Mouse (Mus musculus): Measurements from ENCODE around the gene Tbc1d8b. TPM values are rescaled to one million over a fixed set of nuclear protein-coding genes. Genes with fewer than 3 reads are reported as not detected.

Tbc1d8b gene
- polyA plus RNA-seq, 1 experiment from 2014 or later: 1.1 TPM

GRCm38 (mm10) chrX:139783045-139783422 is 98.2 kb downstream of the Tbc1d8b start:
- Histone ChIP-seq H3K4me3 (no peak overlapping the region), H3K27ac (no peak overlapping the region), H3K27me3 (ENCODE audit: poor library complexity, severe bottlenecking) (peaks cover 92% of the 10 kb centered on the region), H3K36me3 (replicated peaks) (no peaks in the 10 kb centered on the region), H3K4me1 (peaks cover 14% of the 10 kb centered on the region), H3K9me3 (no peaks in the 10 kb centered on the region)
- DNase-seq (ENCODE audit: extremely low spot score, low spot score): no peak
- WGBS: 36% methylated on average over 3 of the region's 3 CpGs

GRCm38 (mm10) chrX:139785764-139786163 is 101.0 kb downstream of the Tbc1d8b start:
- Histone ChIP-seq H3K4me3 (no peak overlapping the region), H3K27me3 (ENCODE audit: poor library complexity, severe bottlenecking) (peaks cover 86% of the 10 kb centered on the region), H3K27ac (no peak overlapping the region), H3K9me3 (no peaks in the 10 kb centered on the region), H3K4me1 (peaks cover 14% of the 10 kb centered on the region), H3K36me3 (replicated peaks) (no peaks in the 10 kb centered on the region)
- DNase-seq (ENCODE audit: extremely low spot score, low spot score): no peak
- 16% methylated on average over 1 of the region's 1 CpGs for WGBS

DNA sequence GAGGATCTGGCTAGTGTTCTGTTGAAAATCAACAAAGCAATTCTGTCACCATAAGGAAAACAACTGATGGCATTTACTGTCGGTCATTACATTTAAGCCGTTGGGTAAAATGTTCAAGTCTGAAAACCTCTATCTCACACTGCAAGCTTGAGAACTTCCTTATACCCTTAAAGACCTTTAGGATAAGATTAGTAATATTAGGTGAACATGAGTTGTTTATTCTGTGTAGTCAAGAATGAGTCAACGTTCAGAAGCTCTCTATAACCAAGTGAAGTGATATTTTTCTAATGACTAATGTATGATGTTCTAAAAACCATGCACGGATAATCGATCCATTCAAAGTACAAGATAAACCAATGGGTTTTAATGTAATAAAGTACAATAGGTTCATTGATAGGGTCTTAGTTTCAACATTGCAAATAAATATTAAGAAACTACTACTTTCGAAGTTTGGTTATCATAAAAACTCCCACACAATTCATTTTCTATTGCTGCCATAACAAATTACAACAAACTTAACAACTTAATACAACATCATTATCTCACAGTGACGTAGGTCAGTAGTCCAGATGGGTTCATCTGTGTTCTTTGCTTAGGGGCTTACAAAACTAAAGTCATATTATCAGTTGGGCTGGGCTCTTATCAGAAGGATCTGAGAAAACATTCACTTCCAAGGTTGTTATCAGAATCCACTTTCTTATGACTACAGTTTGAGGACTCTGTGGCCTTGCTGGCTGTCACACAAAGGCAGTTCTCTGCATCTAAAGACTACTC is 109.5 kb downstream of the Tbc1d8b start:
- Histone ChIP-seq H3K27me3 (ENCODE audit: poor library complexity, severe bottlenecking) (peaks cover 87% of the 10 kb centered on the region), H3K4me3 (no peak overlapping the region), H3K4me1 (no peaks in the 10 kb centered on the region; the same call in 1 of the 2 replicates), H3K27ac (no peak overlapping the region), H3K36me3 (replicated peaks) (no peaks in the 10 kb centered on the region), H3K9me3 (no peaks in the 10 kb centered on the region)
- no peak for DNase-seq (ENCODE audit: extremely low spot score, low spot score)
- 92% methylated on average over 7 of the region's 7 CpGs for WGBS

GRCm38 (mm10) chrX:139796037-139796436 is 111.2 kb downstream of the Tbc1d8b start:
- peaks cover 88% of the 10 kb centered on the region for H3K27me3 ChIP-seq (ENCODE audit: poor library complexity, severe bottlenecking)
- H3K36me3 ChIP-seq (replicated peaks): no peaks in the 10 kb centered on the region
- H3K9me3 ChIP-seq: no peaks in the 10 kb centered on the region
- no peak for DNase-seq (ENCODE audit: extremely low spot score, low spot score)
- WGBS: 85% methylated on average over 6 of the region's 6 CpGs
- H3K4me1 ChIP-seq: no peaks in the 10 kb centered on the region; the same call in 1 of the 2 replicates
- H3K4me3 ChIP-seq: no peak overlapping the region
- H3K27ac ChIP-seq: no peak overlapping the region

DNA sequence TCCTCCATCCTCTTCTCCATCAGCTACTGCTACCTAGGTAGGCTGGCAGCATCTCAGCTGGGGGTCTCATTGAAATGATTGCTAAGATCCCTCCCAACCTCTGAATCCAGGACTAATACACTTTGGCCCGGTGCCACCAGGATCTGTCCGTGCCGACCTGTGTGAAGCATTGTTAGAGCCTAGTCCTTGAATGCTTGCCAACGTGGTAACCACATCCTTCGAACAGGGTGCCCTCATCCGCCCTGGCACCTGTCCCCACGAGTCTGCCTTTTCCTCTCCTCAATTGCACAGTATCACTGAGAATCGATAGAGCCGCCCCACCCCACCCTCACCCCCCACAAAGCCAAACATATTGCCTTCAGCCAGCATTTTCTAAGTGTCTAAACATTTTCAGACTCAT is 113.1 kb downstream of the Tbc1d8b start:
- WGBS: 90% methylated on average over 9 of the region's 9 CpGs
- H3K9me3 ChIP-seq: no peaks in the 10 kb centered on the region
- H3K27me3 ChIP-seq (ENCODE audit: poor library complexity, severe bottlenecking): peaks cover 88% of the 10 kb centered on the region
- no peak for DNase-seq (ENCODE audit: extremely low spot score, low spot score)
- no peaks in the 10 kb centered on the region for H3K36me3 ChIP-seq (replicated peaks)
- no peak overlapping the region for H3K4me3 ChIP-seq
- H3K27ac ChIP-seq: no peak overlapping the region
- H3K4me1 ChIP-seq: no peaks in the 10 kb centered on the region; the same call in 1 of the 2 replicates

- 75% methylated on average over 3 of the region's 3 CpGs for WGBS
- DNase-seq (ENCODE audit: extremely low spot score, low spot score): no peak
- Histone ChIP-seq H3K27ac (no peak overlapping the region), H3K4me3 (no peak overlapping the region), H3K36me3 (replicated peaks) (no peaks in the 10 kb centered on the region), H3K27me3 (ENCODE audit: poor library complexity, severe bottlenecking) (peaks cover 95% of the 10 kb centered on the region), H3K4me1 (no peaks in the 10 kb centered on the region; the same call in 1 of the 2 replicates), H3K9me3 (no peaks in the 10 kb centered on the region)
These were observed 115.2 kb downstream of the Tbc1d8b start for GRCm38 (mm10) chrX:139799953-139800352.

- Histone ChIP-seq H3K4me1 (no peaks in the 10 kb centered on the region; the same call in 1 of the 2 replicates), H3K27ac (no peak within 1 kb of the TSS), H3K9me3 (no peaks in the 10 kb centered on the region), H3K4me3 (no peak within 1 kb of the TSS), H3K36me3 (replicated peaks) (no peaks in the 10 kb centered on the region), H3K27me3 (ENCODE audit: poor library complexity, severe bottlenecking) (peaks cover 94% of the 10 kb centered on the region)
- WGBS: 69% methylated on average over 8 of the region's 8 CpGs
- DNase-seq (ENCODE audit: extremely low spot score, low spot score): no peak
These were observed 115.6 kb downstream of the Tbc1d8b start, which contains the start of gene Cldn2 for GRCm38 (mm10) chrX:139800406-139800878. Gene Cldn2 (plus strand): TSS chrX:139800828.

Other genes starting within 250 kb of the Tbc1d8b start
- gene D330045A20Rik, start 204.6 kb upstream of the Tbc1d8b start, polyA plus RNA-seq (2016; fragmentation: Nextera tagmentation; extraction: Ambion mirVana): 2.7 and 3.6 TPM in 2 replicates
- 1.4 and 2.3 TPM in 2 replicates for gene Rnf128, start 121.7 kb upstream of the Tbc1d8b start, polyA plus RNA-seq (2016; fragmentation: Nextera tagmentation; extraction: Ambion mirVana)
- gene Gm15013, start 29.5 kb downstream of the Tbc1d8b start, polyA plus RNA-seq (2016; fragmentation: Nextera tagmentation; extraction: Ambion mirVana): 0.25 and 0.32 TPM in 2 replicates
- 0.24 TPM in 1 of 2 replicates, not detected in the other for gene Ripply1, start 97.4 kb downstream of the Tbc1d8b start, polyA plus RNA-seq (2016; fragmentation: Nextera tagmentation; extraction: Ambion mirVana)
- gene Cldn2, start 115.8 kb downstream of the Tbc1d8b start, polyA plus RNA-seq (2016; fragmentation: Nextera tagmentation; extraction: Ambion mirVana): 0.25 TPM in 1 of 2 replicates, not detected in the other
- 5.2 and 6.5 TPM in 2 replicates for gene Morc4, start 186.7 kb downstream of the Tbc1d8b start, polyA plus RNA-seq (2016; fragmentation: Nextera tagmentation; extraction: Ambion mirVana)